Mouse (Mus musculus): ENCODE measurements around the gene Arvcf.

DNA sequence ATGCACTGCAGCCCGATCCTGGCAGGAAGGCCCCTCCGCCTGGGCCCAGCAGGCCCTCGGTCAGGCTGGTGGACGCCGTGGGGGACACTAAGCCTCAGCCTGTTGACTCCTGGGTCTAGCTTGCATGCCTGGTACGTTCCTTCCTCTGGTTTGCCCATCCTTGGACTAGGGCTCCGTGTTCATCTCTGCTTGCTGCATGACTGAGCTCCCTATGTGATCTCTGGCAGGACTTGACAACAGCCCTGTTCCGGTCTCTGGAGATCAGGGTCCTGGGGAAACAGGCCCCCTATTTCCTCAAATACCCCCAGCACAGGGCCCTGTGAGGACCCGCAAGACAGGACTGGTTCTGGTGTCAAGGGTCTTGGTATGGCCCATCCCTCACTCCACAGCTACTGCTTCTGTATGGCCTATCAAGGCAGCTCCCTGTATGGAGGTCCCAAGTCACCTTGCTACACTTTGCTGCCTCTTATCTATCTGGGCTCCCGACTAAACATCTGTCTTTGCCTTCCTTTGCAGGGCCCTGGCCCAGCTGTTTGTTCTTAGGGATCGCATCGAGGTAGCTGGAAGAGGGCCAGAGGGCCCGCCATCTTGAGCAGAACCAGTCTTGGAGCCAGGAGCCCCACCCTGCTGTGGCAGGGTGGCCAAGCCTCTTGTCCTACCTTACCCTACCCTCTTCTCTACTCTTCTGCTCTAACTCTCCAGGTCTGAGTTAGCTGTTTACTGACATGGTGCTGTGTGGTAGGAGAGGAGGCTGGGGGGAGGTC, 57.3 kb downstream of the Arvcf start:
- TF ChIP-seq EP300 (optimal IDR thresholded peaks at IDR 0.05) (no peak), CTCF (IDR thresholded peaks at IDR 0.05; ENCODE audit: low read depth) (no peak)
